Mouse (Mus musculus) kidney, embryonic 16.5 days (tissue): ENCODE results near the gene Apbb2. TPM values are rescaled to one million over a fixed set of nuclear protein-coding genes. Genes with fewer than 3 reads are reported as not detected.

ENCODE experiments used
- ATAC-seq: fragments of 200-750 bp; cut with Nextera tagmentation; 2 replicates; pipeline ENCODE4 v1.8.0; 2017; ENCODE audit warnings: moderate TSS enrichment; ENCODE audit not compliant: low FRiP score, low TSS enrichment
- H3K27ac ChIP-seq: fragments of 300-500 bp; sonication (generic); 2 replicates; pipeline ENCODE4 v1.5.1; 2014; ENCODE audit warnings: low read length
- H3K27me3 ChIP-seq: fragments of 300-500 bp; sonication (generic); 2 replicates; pipeline ENCODE4 v1.6.1; 2014; ENCODE audit warnings: low read length, control low read depth, mixed read lengths; ENCODE audit not compliant: insufficient read depth
- H3K36me3 ChIP-seq: fragments of 300-500 bp; sonication (generic); 2 replicates; pipeline ENCODE4 v1.6.1; 2014; ENCODE audit warnings: low read length, control low read depth, mixed read lengths; ENCODE audit not compliant: insufficient read depth
- H3K4me1 ChIP-seq: fragments of 300-500 bp; sonication (generic); 2 replicates; pipeline ENCODE4 v1.6.1; 2014; ENCODE audit warnings: low read length, control low read depth, mixed read lengths; ENCODE audit not compliant: insufficient read depth
- H3K4me2 ChIP-seq: fragments of 300-500 bp; sonication (generic); replicated peaks from 2 replicates; pipeline ENCODE4 v1.6.1; 2014; ENCODE audit warnings: low read depth, low read length
- H3K4me3 ChIP-seq: fragments of 300-500 bp; sonication (generic); 2 replicates; pipeline ENCODE4 v1.5.1; 2014; ENCODE audit warnings: mild to moderate bottlenecking, low read length
- H3K9ac ChIP-seq: fragments of 300-500 bp; sonication (generic); replicated peaks from 2 replicates; pipeline ENCODE4 v1.6.1; 2014; ENCODE audit warnings: low read length
- H3K9me3 ChIP-seq: fragments of 300-500 bp; sonication (generic); 2 replicates; pipeline ENCODE4 v1.6.1; 2016; ENCODE audit warnings: low read length, control low read depth
- WGBS: fragments of 180-500 bp; shearing (Covaris S2); extraction: QIAGEN DNeasy Blood & Tissue Kit; methylation state at CpG from one replicate; pipeline ENCODE4 v1.1.7; 2014; 5-methylcytosine and 5-hydroxymethylcytosine counted together
- polyA plus RNA-seq: library from polyadenylated mRNA; unstranded; fragments of >200 nt; fragmentation: Nextera tagmentation; extraction: Ambion mirVana; gene quantifications from 2 replicates; pipeline ENCODE4 v1.2.1, GENCODE M21; 2015

Gene Apbb2
- polyA plus RNA-seq, 1 experiment from 2014 or later = 62.4 TPM

GRCm38 (mm10) chr5:66253219-66253618 lies 365.4 kb downstream of the Apbb2 start:
- no peak for ATAC-seq
- Histone ChIP-seq H3K4me2 (no peak overlapping the region), H3K4me3 (no peak overlapping the region), H3K4me1 (no peaks in the 10 kb centered on the region), H3K9me3 (no peaks in the 10 kb centered on the region), H3K9ac (no peak overlapping the region), H3K36me3 (no peaks in the 10 kb centered on the region), H3K27me3 (no peaks in the 10 kb centered on the region), H3K27ac (no peak overlapping the region)
- WGBS = 71% methylated on average over 5 of the region's 5 CpGs

Other genes starting within 250 kb of the Apbb2 start
- gene Uchl1, start 57.3 kb upstream of the Apbb2 start, polyA plus RNA-seq = 59.3 and 67.9 TPM in 2 replicates
- 36.3 and 37.5 TPM in 2 replicates for gene Limch1, start 127.0 kb upstream of the Apbb2 start, polyA plus RNA-seq